Mouse (Mus musculus) midbrain, embryonic 14.5 days (tissue): Measurements from ENCODE around the gene Abhd16b. TPM values are rescaled to one million over a fixed set of nuclear protein-coding genes. Genes with fewer than 3 reads are reported as not detected.

Source experiments
- ATAC-seq: fragments of 200-750 bp; cut with Nextera tagmentation; 2 replicates; pipeline ENCODE4 v1.8.0; 2017; ENCODE audit warnings: moderate number of reproducible peaks, moderate library complexity; ENCODE audit not compliant: low FRiP score, low TSS enrichment
- DNase-seq: peaks from one replicate; pipeline ENCODE4 v3.0.0-alpha.2; 2015
- H3K27ac ChIP-seq: fragments of 300-500 bp; sonication (generic); replicated peaks from 2 replicates; pipeline ENCODE4 v1.5.1; 2014; ENCODE audit warnings: mild to moderate bottlenecking, low read depth, low read length, moderate library complexity
- H3K27me3 ChIP-seq: fragments of 300-500 bp; sonication (generic); 2 replicates; pipeline ENCODE4 v1.6.1; 2014; ENCODE audit warnings: low read length, control low read depth, mixed read lengths; ENCODE audit not compliant: control insufficient read depth, insufficient read depth
- H3K36me3 ChIP-seq: fragments of 300-500 bp; sonication (generic); 2 replicates; pipeline ENCODE4 v1.6.1; 2014; ENCODE audit warnings: low read length, control low read depth; ENCODE audit not compliant: control insufficient read depth, insufficient read depth
- H3K4me1 ChIP-seq: fragments of 300-500 bp; sonication (generic); 2 replicates; pipeline ENCODE4 v1.6.1; 2014; ENCODE audit warnings: mild to moderate bottlenecking, antibody characterized with exemption, low read length, control low read depth; ENCODE audit not compliant: control insufficient read depth, insufficient read depth
- H3K4me2 ChIP-seq: fragments of 300-500 bp; sonication (generic); 2 replicates; pipeline ENCODE4 v1.6.1; 2014; ENCODE audit warnings: mild to moderate bottlenecking, low read length, moderate library complexity
- H3K4me3 ChIP-seq: fragments of 300-500 bp; sonication (generic); replicated peaks from 2 replicates; pipeline ENCODE4 v1.5.1; 2014; ENCODE audit warnings: low read depth, low read length
- H3K9ac ChIP-seq: fragments of 300-500 bp; sonication (generic); replicated peaks from 2 replicates; pipeline ENCODE4 v1.6.1; 2014; ENCODE audit warnings: mild to moderate bottlenecking, low read length, moderate library complexity
- H3K9me3 ChIP-seq: fragments of 300-500 bp; sonication (generic); 2 replicates; pipeline ENCODE4 v1.6.1; 2016; ENCODE audit warnings: low read length, control low read depth, mixed read lengths; ENCODE audit not compliant: control insufficient read depth
- WGBS: fragments of 180-500 bp; shearing (Covaris S2); extraction: QIAGEN DNeasy Blood & Tissue Kit; methylation state at CpG from one replicate; pipeline ENCODE4 v1.1.7; 2014; 5-methylcytosine and 5-hydroxymethylcytosine counted together
- polyA plus RNA-seq: library from polyadenylated mRNA; unstranded; fragments of >200 nt; fragmentation: Nextera tagmentation; extraction: Ambion mirVana; gene quantifications from 2 replicates; pipeline ENCODE4 v1.2.1, GENCODE M21; 2014

The Abhd16b gene
- 0.12 TPM in 1 of 2 replicates, not detected in the other for polyA plus RNA-seq

DNA sequence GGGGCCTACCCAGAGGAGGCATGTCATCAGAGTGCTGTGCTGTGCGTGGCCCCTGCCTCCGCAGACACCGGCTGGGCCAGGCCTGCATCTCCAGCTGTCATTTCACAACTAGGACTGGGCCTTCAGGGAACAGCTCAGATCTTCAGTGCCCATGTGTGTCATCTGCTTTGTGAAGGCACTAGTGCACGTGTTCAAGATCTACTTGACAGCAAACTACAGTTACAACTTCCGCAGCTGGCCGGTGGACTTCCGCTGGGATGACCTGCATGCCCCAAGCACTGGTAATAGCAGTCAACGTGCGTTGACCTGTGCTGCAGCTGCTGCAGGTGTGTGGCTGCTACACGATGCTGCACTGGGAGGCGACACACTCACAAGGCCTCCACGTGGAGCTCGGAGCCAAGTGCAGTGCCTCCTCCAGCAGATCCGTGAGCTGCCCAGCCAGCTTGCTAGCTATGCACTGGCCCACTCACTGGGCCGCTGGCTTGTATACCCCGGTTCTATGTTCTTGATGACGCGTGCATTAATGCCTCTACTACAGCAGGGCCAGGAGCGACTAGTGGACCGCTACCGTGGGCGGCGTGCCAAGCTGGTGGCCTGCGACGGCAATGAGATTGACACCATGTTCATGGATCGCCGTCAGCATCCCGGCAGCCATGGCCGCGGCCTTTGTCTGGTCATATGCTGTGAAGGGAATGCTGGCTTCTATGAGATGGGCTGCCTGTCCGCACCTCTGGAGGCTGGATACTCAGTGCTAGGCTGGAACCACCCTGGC lies at the start of gene Abhd16b:
Abhd16b (plus strand) TSS at position 51 of the 772 bp plus-strand sequence.
- no peaks in the 10 kb centered on the region for H3K9me3 ChIP-seq
- 85% methylated on average over 31 of the region's 31 CpGs for WGBS
- H3K27ac ChIP-seq = no peak within 1 kb of the TSS
- H3K4me1 ChIP-seq = peaks cover 6% of the 10 kb centered on the region; the same call in 1 of the 2 replicates
- H3K9ac ChIP-seq = no peak within 1 kb of the TSS
- no peak within 1 kb of the TSS for H3K4me2 ChIP-seq
- no peaks in the 10 kb centered on the region for H3K36me3 ChIP-seq
- H3K4me3 ChIP-seq = no peak within 1 kb of the TSS
- DNase-seq = no peak
- no peaks in the 10 kb centered on the region for H3K27me3 ChIP-seq
- no peak for ATAC-seq

GRCm38 (mm10) chr2:181452181-181452580 lies 40.8 kb upstream of the Abhd16b start:
- no peaks in the 10 kb centered on the region for H3K9me3 ChIP-seq
- H3K27ac ChIP-seq = no peak overlapping the region
- no peaks in the 10 kb centered on the region for H3K36me3 ChIP-seq
- no peak overlapping the region for H3K4me2 ChIP-seq
- no peak overlapping the region for H3K4me3 ChIP-seq
- no peak for ATAC-seq
- no peaks in the 10 kb centered on the region for H3K4me1 ChIP-seq
- no peak overlapping the region for H3K9ac ChIP-seq
- H3K27me3 ChIP-seq = no peaks in the 10 kb centered on the region
- 77% methylated on average over 4 of the region's 4 CpGs for WGBS
- no peak for DNase-seq

DNA sequence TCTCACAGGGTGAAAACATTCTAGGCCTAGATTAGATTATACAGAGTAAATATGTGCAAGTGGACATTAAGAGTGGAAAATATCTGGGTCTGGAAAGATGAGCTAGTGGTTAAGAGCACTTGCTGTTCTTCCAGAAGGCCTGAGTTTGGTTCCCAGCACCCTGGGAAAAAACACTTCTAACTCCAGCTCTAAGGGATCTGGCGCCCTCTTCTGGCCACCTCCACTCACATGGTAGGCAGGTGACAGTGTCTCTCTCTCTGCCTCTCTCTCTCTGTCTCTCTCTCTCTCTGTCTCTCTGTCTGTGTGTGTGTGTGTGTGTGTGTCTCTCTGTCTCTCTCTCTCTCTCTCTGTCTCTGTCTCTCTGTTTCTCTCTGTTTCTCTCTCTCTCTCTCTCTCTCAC lies 39.7 kb upstream of the Abhd16b start:
- Histone ChIP-seq H3K9ac (no peak overlapping the region), H3K27me3 (no peaks in the 10 kb centered on the region), H3K9me3 (no peaks in the 10 kb centered on the region), H3K36me3 (no peaks in the 10 kb centered on the region), H3K4me3 (no peak overlapping the region), H3K27ac (no peak overlapping the region), H3K4me1 (peaks cover 8% of the 10 kb centered on the region; the same call in 1 of the 2 replicates), H3K4me2 (no peak overlapping the region)
- 50% methylated on average over 1 of the region's 1 CpGs for WGBS
- ATAC-seq = no peak
- no peak for DNase-seq

GRCm38 (mm10) chr2:181455899-181456298 lies 37.1 kb upstream of the Abhd16b start:
- H3K9me3 ChIP-seq = no peaks in the 10 kb centered on the region
- no peak overlapping the region for H3K4me2 ChIP-seq
- H3K36me3 ChIP-seq = no peaks in the 10 kb centered on the region
- H3K4me3 ChIP-seq = no peak overlapping the region
- WGBS = 82% methylated on average over 2 of the region's 2 CpGs
- no peak overlapping the region for H3K9ac ChIP-seq
- H3K4me1 ChIP-seq = peaks cover 10% of the 10 kb centered on the region; the same call in 1 of the 2 replicates
- peaks cover 7% of the 10 kb centered on the region; the same call in 1 of the 2 replicates for H3K27me3 ChIP-seq
- DNase-seq = no peak
- no peak for ATAC-seq
- no peak overlapping the region for H3K27ac ChIP-seq

- H3K4me3 ChIP-seq = peak overlapping the region; percentile 98
- peak overlapping the region; percentile 91 for H3K4me2 ChIP-seq
- H3K36me3 ChIP-seq = no peaks in the 10 kb centered on the region
- peak overlapping the region; percentile 93; the same call in 1 of the 2 replicates for H3K9ac ChIP-seq
- DNase-seq = peak; percentile 46
- no peak overlapping the region for H3K27ac ChIP-seq
- no peak for ATAC-seq
- H3K27me3 ChIP-seq = peaks cover 7% of the 10 kb centered on the region; the same call in 1 of the 2 replicates
- WGBS = 3% methylated on average over 15 of the region's 15 CpGs
- H3K4me1 ChIP-seq = peaks cover 10% of the 10 kb centered on the region; the same call in 1 of the 2 replicates
- H3K9me3 ChIP-seq = no peaks in the 10 kb centered on the region
Measured at GRCm38 (mm10) chr2:181457831-181458230, 35.2 kb upstream of the Abhd16b start.

DNA sequence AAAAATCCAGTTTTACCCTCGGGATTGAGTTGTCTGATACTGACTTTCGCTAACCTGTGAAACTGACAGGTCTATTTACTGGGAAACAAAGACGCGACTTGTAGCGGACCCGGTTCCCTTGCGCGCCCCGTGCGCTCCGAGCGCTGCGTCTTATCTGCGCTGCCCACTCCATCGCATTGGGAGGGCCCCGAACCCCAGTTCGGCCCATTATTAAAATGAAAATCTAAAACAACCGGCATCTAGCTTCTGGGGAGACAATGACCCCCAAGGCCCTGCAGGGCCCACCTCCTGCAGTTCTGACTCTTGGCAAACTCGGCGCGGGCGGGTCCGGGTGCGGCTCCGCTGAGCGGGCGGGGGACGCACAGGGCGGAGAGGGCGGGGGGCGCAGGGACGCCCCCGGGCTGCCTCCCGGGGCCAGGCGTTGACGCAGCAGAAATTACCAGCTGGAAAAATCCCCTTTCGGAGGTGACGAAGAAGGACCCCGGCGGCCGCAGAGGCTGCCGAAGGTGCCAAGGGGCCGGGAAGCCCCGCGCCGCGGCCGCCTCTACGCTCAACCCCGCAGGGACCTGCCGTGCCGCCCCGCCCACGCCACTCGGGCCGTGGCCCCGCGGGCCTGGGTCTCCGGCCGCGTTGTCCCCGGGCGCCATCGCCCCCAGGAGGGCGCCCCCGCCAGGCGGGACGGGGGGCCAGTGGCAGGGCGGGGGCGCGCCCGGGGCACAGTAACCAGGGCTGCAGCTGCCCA lies 34.4 kb upstream of the Abhd16b start:
- Histone ChIP-seq H3K27me3 (peaks cover 7% of the 10 kb centered on the region; the same call in 1 of the 2 replicates), H3K36me3 (no peaks in the 10 kb centered on the region), H3K27ac (peak overlapping the region; percentile 79), H3K4me2 (peak overlapping the region; percentile 91), H3K9ac (peak overlapping the region; percentile 93), H3K9me3 (no peaks in the 10 kb centered on the region), H3K4me3 (peak overlapping the region; percentile 98), H3K4me1 (peaks cover 10% of the 10 kb centered on the region; the same call in 1 of the 2 replicates)
- DNase-seq (peak; percentile 64), ATAC-seq (no peak)
- WGBS = under 1% methylated on average over 66 of the region's 72 CpGs

DNA sequence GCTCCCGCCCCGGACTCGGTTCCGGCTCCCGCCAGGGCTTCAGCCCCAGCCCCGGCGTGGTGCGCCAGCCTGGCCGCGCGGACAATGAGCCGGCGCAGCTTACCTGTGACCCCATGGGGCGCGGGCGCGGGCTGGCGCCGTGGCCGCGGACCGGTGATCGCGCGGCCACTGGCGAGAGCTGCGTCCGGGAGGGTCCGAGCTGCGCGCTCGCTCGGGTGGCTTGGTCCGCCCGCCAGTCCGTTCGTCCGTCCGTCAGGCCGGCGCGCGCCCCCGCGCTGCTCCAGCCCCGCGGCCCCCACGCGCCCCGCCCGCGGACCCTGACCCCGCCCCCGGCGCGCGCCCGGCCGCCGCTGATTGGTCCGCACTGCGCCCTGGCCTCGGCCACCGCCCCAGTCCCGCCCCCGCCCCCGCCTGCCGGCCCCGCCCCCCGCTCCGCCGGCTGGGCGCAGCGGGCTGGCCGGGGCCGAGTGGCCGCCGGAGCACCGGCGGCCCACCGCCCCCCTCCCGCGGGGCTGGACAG lies 33.8 kb upstream of the Abhd16b start, which contains the start of gene Zbtb46:
Zbtb46 (minus strand) TSS at position 274 of the 520 bp plus-strand sequence.
- Histone ChIP-seq H3K4me2 (peak within 1 kb of the TSS; percentile 91), H3K9ac (peak within 1 kb of the TSS; percentile 93), H3K27me3 (peaks cover 7% of the 10 kb centered on the region; the same call in 1 of the 2 replicates), H3K36me3 (no peaks in the 10 kb centered on the region), H3K4me3 (peak within 1 kb of the TSS; percentile 98), H3K27ac (peak within 1 kb of the TSS; percentile 79), H3K4me1 (peaks cover 10% of the 10 kb centered on the region; the same call in 1 of the 2 replicates), H3K9me3 (no peaks in the 10 kb centered on the region)
- peak; percentile 91 for DNase-seq
- peak; percentile 93 for ATAC-seq
- WGBS = under 1% methylated on average over 66 of the region's 83 CpGs
